Mouse (Mus musculus) T-cell, adult 2 months (primary cell): Measurements from ENCODE around the gene Defb18.
"Not testable (repeated sequence)": the region's sequence is repeated elsewhere in the genome, so short reads cannot be mapped to it uniquely, and the experiment has no call there.

Experiments
- DNase-seq: peaks from one replicate; pipeline ENCODE4 v3.0.0; 2022; ENCODE audit warnings: low spot score

Gene Defb18

DNA sequence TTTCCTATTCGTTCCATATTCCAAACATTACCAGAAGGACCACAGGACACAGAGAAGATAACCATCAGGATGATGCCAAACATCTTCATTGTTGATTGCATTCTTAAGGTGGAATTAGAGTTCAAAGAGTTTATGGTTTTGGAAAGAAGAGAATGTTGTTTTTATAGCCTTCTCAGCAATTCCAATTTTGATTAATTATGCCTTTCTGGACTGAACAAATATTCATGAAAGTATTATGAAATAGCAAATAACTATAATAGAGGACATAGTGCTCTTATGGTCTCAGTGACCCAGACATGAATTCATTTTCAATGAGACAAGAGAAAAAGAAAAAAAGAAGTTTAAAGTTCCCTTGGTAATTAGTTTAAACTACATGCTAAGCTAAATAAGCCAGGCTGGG lies at the start of gene Defb18:
Gene Defb18, minus strand, starts transcription at position 101 of the 400 bp plus-strand sequence.
- DNase-seq: no peak

DNA sequence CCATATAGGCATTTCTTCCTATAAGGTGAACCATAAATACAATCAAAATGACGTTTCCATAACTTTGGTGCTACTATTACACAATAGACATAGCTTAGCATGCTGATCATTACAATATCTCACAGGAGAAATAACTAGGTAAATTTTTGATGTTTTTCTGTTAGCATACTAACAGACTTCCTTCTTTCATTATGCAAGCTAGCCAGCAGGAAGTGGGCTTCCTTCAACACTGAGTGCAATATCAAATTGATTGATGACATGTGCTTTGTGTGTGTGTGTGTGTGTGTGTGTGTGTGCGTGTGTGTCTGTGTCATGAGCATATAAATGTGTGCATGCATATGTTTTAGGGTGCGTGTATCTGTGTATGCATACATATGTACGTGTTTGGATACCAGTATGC lies 33.9 kb upstream of the Defb18 start:
- no peak for DNase-seq

DNA sequence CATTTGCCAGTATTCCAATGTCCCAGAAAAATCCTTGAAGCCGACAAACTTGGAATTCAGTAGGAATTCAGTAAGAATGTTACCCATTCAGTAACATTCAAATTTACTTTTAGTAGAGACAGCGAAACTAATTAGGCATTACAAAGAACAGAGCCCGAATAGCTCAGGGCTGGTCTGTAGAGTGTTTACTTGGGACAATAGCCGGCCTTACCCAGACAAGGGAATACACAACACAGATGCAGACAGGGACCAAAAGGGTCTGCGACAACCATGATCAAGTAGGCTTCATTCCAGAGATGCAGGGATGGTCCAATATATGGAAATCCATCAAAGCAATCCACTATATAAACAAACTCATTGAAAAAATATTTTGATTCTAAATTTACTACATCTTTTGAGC lies 31.6 kb upstream of the Defb18 start:
- no peak for DNase-seq

DNA sequence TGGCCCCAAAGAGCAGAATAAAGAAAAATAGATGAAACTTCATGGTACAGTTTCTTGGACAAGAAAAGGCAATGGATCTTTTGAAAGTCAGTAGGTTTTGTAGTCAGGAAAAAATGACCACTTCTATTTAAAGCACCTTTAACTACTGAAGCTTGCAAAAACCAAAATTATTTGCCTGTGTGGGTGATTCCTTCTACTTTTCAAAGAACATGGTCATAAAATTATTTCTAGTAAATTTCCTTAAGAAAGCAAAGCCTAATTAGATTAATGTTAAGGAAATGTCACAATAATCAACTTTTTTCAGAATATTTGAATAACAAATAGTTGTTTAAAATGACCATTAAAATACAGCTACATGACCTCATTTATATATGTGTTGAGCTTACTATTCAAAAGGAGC lies 27.8 kb upstream of the Defb18 start, which contains the start of gene Defb41:
Gene Defb41, minus strand, starts transcription at position 101 of the 400 bp plus-strand sequence.
- no peak for DNase-seq

DNA sequence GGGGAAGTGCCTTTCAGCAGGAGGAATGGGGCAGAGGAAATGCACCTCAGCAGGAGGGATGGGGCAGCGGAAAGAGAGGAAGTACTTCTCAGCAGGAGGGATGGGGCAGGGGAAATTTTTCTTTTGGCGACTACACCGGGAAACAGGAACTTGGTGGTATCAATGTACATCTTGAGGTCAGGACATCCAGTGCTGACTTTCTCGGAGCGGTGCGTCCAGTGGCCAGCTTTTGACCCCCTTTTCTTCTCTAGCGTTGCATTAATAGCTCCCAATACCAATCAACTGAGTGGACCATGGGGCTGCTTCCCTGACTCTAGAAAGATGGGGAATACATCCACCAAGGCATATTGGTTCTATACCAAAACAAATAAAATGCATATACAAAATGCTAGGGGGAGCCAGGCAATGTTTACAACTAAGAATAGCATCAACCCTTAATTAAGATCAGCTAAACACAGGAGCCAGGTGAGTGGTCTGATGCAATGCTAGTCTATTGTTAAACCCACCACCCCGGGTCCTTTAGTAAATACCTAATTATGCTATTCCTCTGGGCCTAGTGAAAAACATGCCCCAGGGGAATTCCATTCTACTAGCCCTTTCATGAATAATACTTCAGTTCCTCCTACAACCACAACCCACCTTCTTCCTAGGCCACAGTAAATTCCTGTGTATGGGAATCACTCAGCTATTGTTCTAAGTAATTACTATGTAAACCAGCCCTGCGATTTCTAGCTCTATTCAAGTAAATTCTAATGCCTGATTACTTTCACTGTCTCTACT lies 8.7 kb upstream of the Defb18 start:
- not testable (repeated sequence) for DNase-seq

DNA sequence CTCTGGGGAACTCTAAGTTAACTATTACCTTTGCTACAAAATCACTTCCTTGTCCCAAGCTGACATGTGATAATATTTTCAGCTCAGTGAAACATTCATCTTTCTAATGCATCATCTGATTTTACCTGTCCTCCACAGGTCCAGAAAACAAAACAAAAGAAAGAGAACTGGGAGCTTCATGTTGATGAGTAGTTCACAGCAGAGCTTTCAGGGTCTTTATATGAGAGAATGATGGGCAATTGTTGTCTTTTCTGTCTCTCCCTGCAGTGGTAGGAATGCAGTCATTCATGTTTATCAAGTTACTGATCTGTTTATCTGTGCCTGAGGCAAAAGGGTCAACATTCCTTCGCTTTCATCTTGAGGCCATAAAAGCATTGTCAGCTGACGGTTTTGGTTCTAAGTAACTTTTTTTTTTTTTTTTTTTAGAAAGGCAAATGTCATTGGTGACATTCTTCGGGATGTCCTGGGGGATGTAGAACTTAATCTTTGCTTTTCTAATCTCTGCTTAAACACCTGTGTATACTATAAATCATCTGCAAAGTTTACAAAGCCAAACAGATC lies 13.8 kb downstream of the Defb18 start:
- DNase-seq: no peak

DNA sequence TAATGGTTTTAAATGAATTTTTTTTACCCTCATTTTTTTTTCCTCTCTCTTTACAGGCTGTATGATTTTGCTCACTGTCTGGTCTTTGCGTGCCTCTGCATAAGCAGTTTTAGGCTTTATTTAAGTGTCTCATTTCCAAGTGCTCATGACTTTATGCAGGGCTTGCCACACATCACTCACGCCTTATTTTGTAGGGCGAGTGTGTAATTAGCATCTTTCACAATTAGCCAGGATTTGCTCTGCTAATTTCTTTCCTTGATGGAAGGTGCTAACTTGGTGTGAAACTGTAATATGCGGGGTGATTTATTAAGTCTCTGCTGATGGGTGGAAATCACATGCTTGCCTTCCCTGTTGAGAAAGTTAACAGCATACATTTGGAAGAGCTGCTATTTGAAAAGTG lies 45.5 kb downstream of the Defb18 start:
- DNase-seq: no peak

DNA sequence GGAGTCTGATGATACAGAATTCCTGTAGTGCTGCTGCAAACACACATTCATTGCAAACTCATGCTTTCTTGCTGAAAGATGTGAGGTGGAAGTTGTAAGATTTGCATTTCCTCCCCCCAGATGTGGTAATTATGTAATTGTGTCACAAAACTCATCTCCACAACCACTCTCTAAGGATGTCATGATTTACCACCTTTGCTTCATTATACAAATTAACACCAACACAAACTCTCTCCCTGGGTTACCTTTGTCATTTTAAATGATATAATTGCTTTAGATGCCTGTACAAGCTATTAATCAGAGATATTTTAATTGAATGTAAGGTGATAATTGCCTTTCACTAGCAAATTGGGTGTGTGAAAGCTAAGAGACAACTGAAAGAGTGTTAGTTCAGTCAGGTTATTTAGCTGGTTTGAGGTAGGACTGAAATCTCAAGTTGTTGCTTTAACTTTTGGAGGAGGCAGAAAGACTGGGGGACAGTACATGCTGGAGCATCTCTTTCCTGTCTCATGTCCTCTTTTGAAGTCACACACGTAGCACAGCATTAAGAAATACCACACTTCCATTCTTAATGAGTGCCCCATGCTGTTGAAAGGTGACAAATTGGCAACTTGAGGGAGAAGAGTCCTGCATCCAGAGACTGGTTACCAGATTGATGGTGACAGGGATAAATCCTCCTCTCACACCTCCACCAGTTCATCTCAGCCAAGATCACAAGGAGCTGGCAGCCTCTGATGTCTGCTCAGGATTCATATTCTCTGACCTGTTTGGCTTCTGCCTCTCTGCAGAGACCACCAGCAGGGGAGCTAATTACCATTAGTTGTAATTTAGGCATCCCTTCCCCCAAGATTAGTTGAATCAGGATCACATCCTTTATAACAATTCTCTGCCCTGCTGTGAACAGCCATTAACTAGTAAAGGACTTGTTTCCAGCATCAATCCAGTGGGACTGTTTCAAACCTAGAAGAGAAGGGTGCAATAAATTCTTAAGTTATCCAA lies 46.2 kb downstream of the Defb18 start:
- DNase-seq: no peak
